Mouse (Mus musculus): ENCODE data around the gene Atr. TPM values are rescaled to one million over a fixed set of nuclear protein-coding genes. Genes with fewer than 3 reads are reported as not detected.
A peak's percentile ranks its signal among the peaks of the same experiment; 100 is the strongest.

Atr gene
- polyA plus RNA-seq (2014; fragmentation: Nextera tagmentation; extraction: Ambion mirVana): 17.7 and 21.0 TPM in 2 replicates

GRCm38 (mm10) chr9:95857414-95858026 is at the start of gene Atr:
Gene Atr, plus strand, starts transcription at chr9:95857597.
- WGBS: under 1% methylated on average over 65 of the region's 69 CpGs
- DNase-seq (ENCODE audit: low spot score) (peak; percentile 96), ATAC-seq (ENCODE audit: insufficient read depth, low FRiP score, low TSS enrichment) (peak; percentile 89)
- Histone ChIP-seq H3K4me2 (ENCODE audit: low read depth) (peak within 1 kb of the TSS; percentile 48), H3K27me3 (ENCODE audit: control insufficient read depth, insufficient read depth, low read length) (no peaks in the 10 kb centered on the region), H3K9me3 (ENCODE audit: control insufficient read depth, low read length) (no peaks in the 10 kb centered on the region), H3K27ac (ENCODE audit: low read depth, low read length) (0 out of 2 replicates have a peak within 1 kb of the TSS, but pooled peaks have one; percentile 34), H3K4me3 (ENCODE audit: low read depth, low read length) (peak within 1 kb of the TSS; percentile 86), H3K4me1 (ENCODE audit: control insufficient read depth, insufficient read depth, low read length) (no peaks in the 10 kb centered on the region), H3K36me3 (ENCODE audit: control insufficient read depth, insufficient read depth, low read length) (no peaks in the 10 kb centered on the region), H3K9ac (ENCODE audit: low read length) (peak within 1 kb of the TSS; percentile 79)

DNA sequence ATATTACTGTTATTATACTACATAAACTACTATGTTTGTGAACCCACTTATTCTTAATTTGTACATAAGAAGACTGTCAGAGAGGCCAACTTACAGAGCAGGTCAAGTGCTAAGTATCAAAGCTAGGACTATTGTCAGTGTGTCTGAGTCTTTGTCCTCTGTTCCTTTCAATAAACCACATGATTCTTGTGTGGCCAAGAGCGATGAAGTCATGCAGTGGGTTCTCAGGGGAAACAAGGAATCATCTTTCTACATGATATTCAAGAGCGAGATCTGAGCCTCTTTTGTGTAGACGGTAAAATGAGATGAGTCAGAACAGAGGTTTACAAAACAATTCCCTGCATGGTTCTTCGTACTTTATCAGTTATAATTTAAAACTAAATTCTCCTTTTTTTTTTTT is 47.8 kb upstream of the Atr start:
- Histone ChIP-seq H3K9ac (ENCODE audit: low read length) (no peak overlapping the region), H3K27ac (ENCODE audit: low read depth, low read length) (no peak overlapping the region), H3K27me3 (ENCODE audit: control insufficient read depth, insufficient read depth, low read length) (no peaks in the 10 kb centered on the region), H3K4me3 (ENCODE audit: low read depth, low read length) (no peak overlapping the region), H3K4me1 (ENCODE audit: control insufficient read depth, insufficient read depth, low read length) (peaks cover 6% of the 10 kb centered on the region; the same call in 1 of the 2 replicates), H3K9me3 (ENCODE audit: control insufficient read depth, low read length) (no peaks in the 10 kb centered on the region; the same call in 1 of the 2 replicates), H3K36me3 (ENCODE audit: control insufficient read depth, insufficient read depth, low read length) (no peaks in the 10 kb centered on the region), H3K4me2 (ENCODE audit: low read depth) (no peak overlapping the region)
- WGBS: 84% methylated on average over 4 of the region's 4 CpGs
- no peak for ATAC-seq (ENCODE audit: insufficient read depth, low FRiP score, low TSS enrichment)
- no peak for DNase-seq (ENCODE audit: low spot score)

- Histone ChIP-seq H3K4me2 (ENCODE audit: low read depth) (no peak overlapping the region), H3K4me3 (ENCODE audit: low read depth, low read length) (no peak overlapping the region), H3K27ac (ENCODE audit: low read depth, low read length) (no peak overlapping the region), H3K36me3 (ENCODE audit: control insufficient read depth, insufficient read depth, low read length) (no peaks in the 10 kb centered on the region), H3K4me1 (ENCODE audit: control insufficient read depth, insufficient read depth, low read length) (peaks cover 6% of the 10 kb centered on the region; the same call in 1 of the 2 replicates), H3K9ac (ENCODE audit: low read length) (no peak overlapping the region), H3K27me3 (ENCODE audit: control insufficient read depth, insufficient read depth, low read length) (no peaks in the 10 kb centered on the region), H3K9me3 (ENCODE audit: control insufficient read depth, low read length) (no peaks in the 10 kb centered on the region; the same call in 1 of the 2 replicates)
- DNase-seq (ENCODE audit: low spot score): no peak
- 95% methylated on average over 4 of the region's 4 CpGs for WGBS
- no peak for ATAC-seq (ENCODE audit: insufficient read depth, low FRiP score, low TSS enrichment)
Measured at GRCm38 (mm10) chr9:95811817-95812216, 45.6 kb upstream of the Atr start.

DNA sequence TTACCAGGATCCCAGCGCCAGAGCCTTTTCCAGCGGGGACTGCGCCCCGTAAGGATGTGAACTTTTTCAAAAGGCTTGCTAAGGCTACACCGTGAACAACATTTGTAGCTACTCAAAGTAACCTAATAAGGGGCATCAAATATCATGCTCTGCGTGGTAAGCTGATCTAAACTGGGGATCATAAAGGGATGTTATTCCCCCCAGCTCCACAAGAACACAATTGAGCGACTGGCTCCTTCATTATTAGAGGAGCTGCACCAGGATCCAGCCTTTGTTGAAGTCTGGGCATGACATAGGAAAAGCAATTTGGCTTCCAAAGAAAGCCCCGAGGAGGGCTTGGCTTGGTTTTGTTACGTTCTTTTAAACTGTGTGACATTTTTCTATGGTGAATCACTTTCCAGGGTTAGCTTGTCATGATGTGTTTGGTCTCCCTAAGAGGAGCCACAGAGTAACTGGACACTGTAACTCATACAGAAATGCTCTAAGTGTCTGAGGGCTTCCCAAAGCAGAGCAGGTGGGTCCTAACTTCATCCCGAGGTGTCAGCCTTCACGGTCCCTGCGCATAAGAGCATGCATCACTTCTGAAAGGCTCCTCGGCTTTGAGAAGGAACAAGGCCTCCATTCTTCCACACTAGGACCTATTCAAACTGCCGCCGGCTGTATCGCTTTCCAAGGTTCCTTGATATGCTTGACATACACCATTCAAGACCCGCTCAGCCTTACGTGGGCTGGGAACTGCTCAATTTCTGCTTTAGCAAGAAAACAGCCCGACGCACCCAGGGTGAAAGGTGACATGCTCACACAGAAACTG is 43.5 kb upstream of the Atr start:
- no peak overlapping the region for H3K9ac ChIP-seq (ENCODE audit: low read length)
- peak overlapping the region; percentile 7 for H3K4me2 ChIP-seq (ENCODE audit: low read depth)
- H3K27me3 ChIP-seq (ENCODE audit: control insufficient read depth, insufficient read depth, low read length): no peaks in the 10 kb centered on the region
- H3K4me1 ChIP-seq (ENCODE audit: control insufficient read depth, insufficient read depth, low read length): peaks cover 6% of the 10 kb centered on the region; the same call in 1 of the 2 replicates
- WGBS: 53% methylated on average over 20 of the region's 20 CpGs
- H3K9me3 ChIP-seq (ENCODE audit: control insufficient read depth, low read length): no peaks in the 10 kb centered on the region; the same call in 1 of the 2 replicates
- ATAC-seq (ENCODE audit: insufficient read depth, low FRiP score, low TSS enrichment) (peak; percentile 81), DNase-seq (ENCODE audit: low spot score) (peak; percentile 54)
- H3K4me3 ChIP-seq (ENCODE audit: low read depth, low read length): no peak overlapping the region
- H3K27ac ChIP-seq (ENCODE audit: low read depth, low read length): peak overlapping the region; percentile 64
- no peaks in the 10 kb centered on the region for H3K36me3 ChIP-seq (ENCODE audit: control insufficient read depth, insufficient read depth, low read length)

DNA sequence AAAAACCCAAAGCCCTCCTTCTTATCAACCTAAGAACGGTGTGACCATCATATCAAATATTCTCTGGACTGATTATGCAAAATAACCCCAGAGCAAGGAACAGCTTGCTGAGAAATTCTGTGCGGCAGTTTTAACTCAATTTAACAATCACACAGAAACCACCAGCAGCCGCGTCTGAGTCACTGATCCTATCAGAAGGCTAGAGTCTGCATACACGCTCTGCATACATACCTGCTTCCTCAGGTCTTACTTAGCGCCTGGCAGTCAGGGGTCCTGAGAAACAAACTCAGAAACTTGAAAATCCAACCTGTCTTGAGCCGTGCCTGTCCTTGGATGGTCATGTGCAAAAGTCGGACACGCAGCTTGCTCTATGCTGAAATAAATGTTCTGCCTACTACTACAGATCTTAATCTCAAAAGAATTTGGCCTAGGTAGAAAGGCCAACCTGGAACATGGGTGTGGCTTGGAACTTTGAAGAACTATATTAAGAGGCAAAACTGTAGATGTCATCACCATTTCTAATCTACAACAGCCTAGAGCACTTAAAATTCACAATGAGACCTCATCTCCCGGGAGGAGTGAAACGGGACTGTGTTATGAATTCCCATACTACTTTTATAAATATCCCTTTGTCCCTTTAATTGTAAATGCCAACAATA is 42.3 kb upstream of the Atr start:
- Histone ChIP-seq H3K4me3 (ENCODE audit: low read depth, low read length) (no peak overlapping the region), H3K9ac (ENCODE audit: low read length) (no peak overlapping the region), H3K9me3 (ENCODE audit: control insufficient read depth, low read length) (no peaks in the 10 kb centered on the region; the same call in 1 of the 2 replicates), H3K4me1 (ENCODE audit: control insufficient read depth, insufficient read depth, low read length) (peaks cover 6% of the 10 kb centered on the region; the same call in 1 of the 2 replicates), H3K4me2 (ENCODE audit: low read depth) (no peak overlapping the region), H3K27me3 (ENCODE audit: control insufficient read depth, insufficient read depth, low read length) (no peaks in the 10 kb centered on the region), H3K27ac (ENCODE audit: low read depth, low read length) (no peak overlapping the region), H3K36me3 (ENCODE audit: control insufficient read depth, insufficient read depth, low read length) (no peaks in the 10 kb centered on the region)
- 91% methylated on average over 11 of the region's 11 CpGs for WGBS
- DNase-seq (ENCODE audit: low spot score): no peak
- ATAC-seq (ENCODE audit: insufficient read depth, low FRiP score, low TSS enrichment): no peak

- Histone ChIP-seq H3K27me3 (ENCODE audit: control insufficient read depth, insufficient read depth, low read length) (no peaks in the 10 kb centered on the region), H3K4me1 (ENCODE audit: control insufficient read depth, insufficient read depth, low read length) (peaks cover 6% of the 10 kb centered on the region; the same call in 1 of the 2 replicates), H3K4me2 (ENCODE audit: low read depth) (no peak overlapping the region), H3K27ac (ENCODE audit: low read depth, low read length) (no peak overlapping the region), H3K9me3 (ENCODE audit: control insufficient read depth, low read length) (no peaks in the 10 kb centered on the region; the same call in 1 of the 2 replicates), H3K36me3 (ENCODE audit: control insufficient read depth, insufficient read depth, low read length) (no peaks in the 10 kb centered on the region), H3K9ac (ENCODE audit: low read length) (no peak overlapping the region), H3K4me3 (ENCODE audit: low read depth, low read length) (no peak overlapping the region)
- ATAC-seq (ENCODE audit: insufficient read depth, low FRiP score, low TSS enrichment) (no peak), DNase-seq (ENCODE audit: low spot score) (no peak)
- 86% methylated on average over 4 of the region's 4 CpGs for WGBS
Measured at GRCm38 (mm10) chr9:95815706-95816105, 41.7 kb upstream of the Atr start.

DNA sequence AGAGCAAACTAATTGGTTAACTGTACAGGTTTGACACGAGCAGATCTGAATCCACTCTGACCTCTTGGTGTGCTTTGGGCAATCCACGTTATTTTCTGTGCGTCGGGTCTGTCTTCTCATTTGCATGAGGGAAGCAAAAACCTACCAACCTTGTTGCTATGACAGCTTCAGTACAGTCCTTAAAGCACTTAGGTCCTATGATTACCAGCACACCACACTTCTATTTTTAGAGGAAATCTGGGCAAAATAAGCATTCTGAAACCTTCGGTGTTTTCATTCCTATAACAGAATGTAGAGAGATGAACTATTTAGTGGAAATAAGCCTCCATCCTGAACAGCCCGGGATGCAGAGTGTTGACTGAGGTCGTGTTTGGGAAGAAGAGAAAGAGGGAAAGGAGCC is 34.9 kb upstream of the Atr start:
- DNase-seq (ENCODE audit: low spot score) (no peak), ATAC-seq (ENCODE audit: insufficient read depth, low FRiP score, low TSS enrichment) (no peak)
- H3K9me3 ChIP-seq (ENCODE audit: control insufficient read depth, low read length): no peaks in the 10 kb centered on the region
- H3K27ac ChIP-seq (ENCODE audit: low read depth, low read length): no peak overlapping the region
- H3K36me3 ChIP-seq (ENCODE audit: control insufficient read depth, insufficient read depth, low read length): no peaks in the 10 kb centered on the region
- no peak overlapping the region for H3K9ac ChIP-seq (ENCODE audit: low read length)
- H3K4me3 ChIP-seq (ENCODE audit: low read depth, low read length): no peak overlapping the region
- no peaks in the 10 kb centered on the region for H3K27me3 ChIP-seq (ENCODE audit: control insufficient read depth, insufficient read depth, low read length)
- no peaks in the 10 kb centered on the region for H3K4me1 ChIP-seq (ENCODE audit: control insufficient read depth, insufficient read depth, low read length)
- H3K4me2 ChIP-seq (ENCODE audit: low read depth): no peak overlapping the region
- WGBS: 85% methylated on average over 7 of the region's 7 CpGs

DNA sequence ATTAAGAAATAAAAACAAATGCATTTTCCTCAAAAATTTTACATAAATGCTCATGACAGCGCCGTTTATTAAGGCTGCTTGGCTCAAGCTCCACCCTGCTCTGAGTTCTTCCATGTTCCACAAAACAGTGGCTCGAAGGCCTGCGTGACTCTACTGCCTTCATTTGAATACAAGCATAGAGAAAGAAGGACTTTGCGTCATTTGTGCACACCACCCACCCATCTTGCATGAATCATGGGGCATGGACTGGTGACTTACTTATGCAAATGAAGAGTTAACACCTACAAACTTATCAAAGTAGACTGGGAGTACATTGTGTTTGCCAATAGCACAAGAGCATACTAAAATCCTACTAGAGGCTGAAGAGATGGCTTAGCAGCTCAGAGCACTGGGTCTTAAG is 29.8 kb upstream of the Atr start:
- H3K27me3 ChIP-seq (ENCODE audit: control insufficient read depth, insufficient read depth, low read length): no peaks in the 10 kb centered on the region
- no peak overlapping the region for H3K4me3 ChIP-seq (ENCODE audit: low read depth, low read length)
- DNase-seq (ENCODE audit: low spot score): no peak
- H3K36me3 ChIP-seq (ENCODE audit: control insufficient read depth, insufficient read depth, low read length): no peaks in the 10 kb centered on the region
- H3K9me3 ChIP-seq (ENCODE audit: control insufficient read depth, low read length): no peaks in the 10 kb centered on the region
- no peak overlapping the region for H3K4me2 ChIP-seq (ENCODE audit: low read depth)
- H3K4me1 ChIP-seq (ENCODE audit: control insufficient read depth, insufficient read depth, low read length): no peaks in the 10 kb centered on the region
- no peak overlapping the region for H3K27ac ChIP-seq (ENCODE audit: low read depth, low read length)
- WGBS: 93% methylated on average over 5 of the region's 5 CpGs
- H3K9ac ChIP-seq (ENCODE audit: low read length): no peak overlapping the region
- ATAC-seq (ENCODE audit: insufficient read depth, low FRiP score, low TSS enrichment): no peak
